Mouse (Mus musculus): ENCODE data around the gene Susd6.
A peak's percentile ranks its signal among the peaks of the same experiment; 100 is the strongest.

The Susd6 gene

DNA sequence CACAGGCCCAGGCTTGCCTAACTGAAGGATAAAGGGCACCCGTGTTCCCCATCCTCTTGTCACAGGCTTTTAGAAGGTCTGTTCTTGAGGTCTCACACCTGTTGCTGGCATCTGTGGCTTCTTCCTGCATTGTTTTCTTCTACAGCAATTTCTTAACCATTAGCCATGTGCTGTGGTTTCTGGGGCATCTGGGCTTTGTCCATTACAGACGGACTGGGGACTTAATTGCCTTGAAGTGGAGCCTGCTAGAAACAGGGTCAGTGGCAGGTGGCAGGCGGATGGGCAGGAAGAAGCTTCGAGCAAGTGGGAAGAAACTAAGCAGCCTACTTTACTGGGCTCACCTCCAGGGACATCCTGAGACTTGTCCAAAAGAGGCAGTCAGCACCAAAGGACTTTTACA lies 89.0 kb downstream of the Susd6 start:
- DNase-seq = no peak

- DNase-seq = no peak
These were observed 90.8 kb downstream of the Susd6 start for GRCm38 (mm10) chr12:80881121-80881520.

DNA sequence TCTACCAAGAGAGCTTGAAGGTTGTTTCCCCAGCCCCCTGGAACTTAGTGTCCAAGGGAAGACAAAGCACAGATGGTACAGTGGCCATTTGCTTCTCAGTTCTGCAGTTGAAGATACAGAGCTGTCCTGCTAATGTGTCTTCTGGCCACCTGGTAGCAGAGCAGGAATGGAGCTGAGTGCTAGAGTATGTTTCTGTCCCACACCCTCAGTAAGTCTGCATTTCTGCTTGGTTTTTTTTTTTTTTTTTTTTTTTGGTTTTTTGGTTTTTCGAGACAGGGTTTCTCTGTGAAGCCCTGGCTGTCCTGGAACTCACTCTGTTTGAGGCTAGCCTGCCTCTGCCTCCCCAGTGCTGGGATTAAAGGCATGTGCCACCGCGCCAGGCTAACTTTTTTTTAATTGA lies 93.0 kb downstream of the Susd6 start:
- DNase-seq = no peak

DNA sequence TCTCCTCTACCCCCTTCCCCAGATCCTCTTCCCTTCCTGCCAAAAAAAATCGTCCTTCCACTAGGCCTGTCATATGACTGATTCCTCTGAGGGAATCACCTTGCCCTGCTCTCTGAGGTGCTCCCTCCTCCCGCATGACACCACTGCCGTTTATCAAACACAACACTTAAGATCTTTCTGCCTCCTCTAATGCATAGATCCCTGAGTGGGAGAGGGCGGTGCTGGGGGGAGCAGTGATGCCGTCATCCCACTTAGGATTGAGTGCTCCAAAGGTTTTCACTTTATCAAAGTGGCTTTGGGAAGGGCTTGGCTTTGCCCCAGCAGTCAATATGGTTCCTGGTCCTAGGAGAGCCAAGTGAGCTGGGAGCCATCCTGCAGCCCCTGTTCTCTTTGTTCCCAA lies 93.6 kb downstream of the Susd6 start:
- DNase-seq = no peak

DNA sequence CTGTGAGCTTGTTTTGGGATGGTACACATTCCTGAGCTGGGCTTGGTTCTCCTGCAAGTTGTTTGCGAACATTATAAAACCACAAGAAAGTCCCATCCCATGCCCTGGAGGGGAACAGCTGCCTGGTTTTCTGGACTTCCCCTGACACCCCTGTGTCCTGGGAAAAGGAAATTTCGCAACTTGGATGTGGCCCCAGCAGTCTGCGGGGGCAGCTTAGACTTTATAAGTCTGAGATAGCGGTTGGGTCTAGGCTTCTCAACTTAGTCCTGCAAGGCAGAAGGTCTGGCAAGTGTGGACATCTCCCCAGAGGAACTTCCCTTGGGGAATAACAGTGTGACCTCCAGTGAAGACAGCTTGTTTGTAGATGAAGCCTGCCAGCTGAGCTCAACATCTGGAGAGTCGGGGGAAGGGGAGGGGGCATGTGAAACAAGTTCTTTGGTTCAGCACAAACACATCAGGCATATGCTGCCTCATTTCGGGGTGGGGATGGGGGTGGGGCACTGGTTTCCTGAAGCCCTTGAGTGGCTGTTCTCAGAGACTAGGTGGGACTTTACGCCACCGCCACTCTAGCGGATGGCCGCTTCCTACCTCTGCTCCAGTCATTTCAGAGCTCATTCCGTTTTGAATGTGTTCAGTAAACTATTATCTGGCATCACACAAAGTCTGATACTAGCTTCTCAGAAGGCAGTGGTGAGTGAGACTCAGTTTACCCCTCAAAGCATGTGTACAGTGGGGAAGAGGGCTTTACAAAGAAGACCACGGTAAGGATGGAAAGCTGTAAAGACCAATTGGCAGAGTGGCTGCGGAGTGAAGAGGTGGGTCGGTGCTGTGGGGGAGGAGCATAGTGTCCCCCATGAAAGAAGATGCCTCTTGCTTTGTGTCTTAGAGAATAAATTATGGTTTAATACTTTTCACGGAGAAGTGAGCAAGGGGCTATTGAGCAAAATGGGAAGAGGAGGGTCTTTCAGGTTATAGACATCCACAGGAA lies 95.3 kb downstream of the Susd6 start:
- DNase-seq = no peak

DNA sequence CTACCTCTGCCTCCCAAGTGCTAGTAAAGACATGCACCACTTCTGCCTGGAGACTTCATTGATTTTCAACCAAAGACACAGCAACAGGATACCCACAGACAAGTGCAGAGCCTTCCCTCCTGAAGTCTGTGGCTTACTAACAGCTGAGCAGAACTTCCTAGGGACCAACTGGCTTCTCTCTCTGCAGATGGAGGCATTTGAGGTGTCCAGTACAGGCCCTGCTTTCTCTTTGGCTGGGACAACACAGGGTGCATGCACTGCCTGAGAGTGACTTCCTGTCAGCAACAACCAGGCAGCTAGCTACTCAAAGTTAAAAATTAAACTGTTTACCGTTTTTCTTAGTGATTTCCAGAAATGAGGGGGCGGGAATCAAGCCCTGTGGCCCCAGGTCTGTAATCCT lies 96.7 kb downstream of the Susd6 start:
- DNase-seq = no peak

DNA sequence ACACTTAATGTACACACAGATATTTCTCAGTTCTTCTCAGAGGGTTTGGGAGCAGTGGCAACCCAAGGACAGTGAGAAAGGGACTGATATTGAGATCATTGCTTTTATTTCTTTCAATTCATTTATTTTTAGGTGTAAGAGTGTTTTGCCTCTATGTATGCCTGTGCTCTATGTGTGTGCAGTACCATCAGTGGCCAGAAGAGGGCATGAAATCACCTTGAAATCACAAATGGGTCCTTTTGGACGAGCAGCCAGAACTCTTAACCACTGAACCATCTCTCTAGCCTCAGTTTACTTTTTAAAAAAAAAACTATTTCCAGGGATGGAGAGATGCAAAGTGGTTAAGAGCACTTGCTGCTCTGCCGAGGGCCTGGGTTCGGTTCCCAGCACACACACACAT lies 99.0 kb downstream of the Susd6 start:
- DNase-seq = peak; percentile 23 to 36

DNA sequence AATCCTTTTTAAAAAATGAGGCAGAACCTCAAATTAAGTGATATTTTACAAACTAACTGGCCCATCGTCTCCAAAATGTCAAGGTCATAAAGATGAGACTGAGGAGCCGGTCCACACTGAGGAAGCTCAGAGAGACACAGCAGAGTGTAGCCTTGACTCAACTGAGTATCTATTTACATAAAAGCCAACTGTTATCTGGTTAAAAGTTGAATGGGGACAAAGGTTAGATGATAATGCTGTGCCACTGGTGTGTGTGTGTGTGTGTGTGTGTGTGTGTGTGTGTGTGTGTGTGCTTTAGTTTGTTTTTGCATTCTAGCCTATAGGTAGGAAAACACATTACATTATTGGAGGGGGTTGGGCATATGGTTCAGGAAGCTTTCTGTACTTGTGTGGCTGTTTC lies 100.8 kb downstream of the Susd6 start:
- no peak for DNase-seq

DNA sequence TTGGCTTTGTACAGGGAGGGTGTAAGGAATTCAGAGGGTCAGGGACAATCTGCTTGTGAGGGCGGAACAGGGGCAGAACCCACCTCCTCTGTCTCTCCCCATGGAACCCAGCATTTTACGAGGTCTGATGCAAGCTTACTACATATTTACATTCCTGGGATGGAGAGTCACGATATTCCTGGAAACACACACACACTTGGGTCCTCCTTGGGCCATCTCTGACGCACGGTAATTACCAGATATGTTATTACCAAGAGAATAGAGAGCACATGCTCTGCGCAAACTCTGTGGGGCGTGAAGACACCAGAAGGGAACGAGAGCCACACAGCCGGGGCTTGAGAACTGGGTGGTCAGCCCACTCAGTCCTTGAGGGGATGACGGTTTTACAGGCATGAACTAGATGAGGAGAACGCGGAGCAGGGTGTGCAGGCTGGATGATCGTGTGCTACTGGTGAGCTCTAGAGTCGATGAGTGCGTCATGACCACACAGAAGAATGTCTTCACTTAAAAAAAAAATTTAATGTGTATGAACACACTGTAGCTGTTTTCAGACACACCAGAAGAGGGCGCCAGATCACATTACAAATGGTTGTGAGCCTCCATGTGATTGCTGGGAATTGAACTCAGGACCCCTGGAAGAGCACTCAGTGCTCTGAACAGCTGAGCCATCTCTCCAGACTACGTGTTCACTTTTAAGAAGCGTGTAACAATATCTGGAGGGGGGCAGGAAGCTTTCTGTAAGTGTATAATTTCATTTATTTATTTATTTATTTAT lies 103.6 kb downstream of the Susd6 start:
- no peak for DNase-seq

GRCm38 (mm10) chr12:80894973-80895570 lies 104.8 kb downstream of the Susd6 start:
- peak; percentile 68 to 69 for DNase-seq

DNA sequence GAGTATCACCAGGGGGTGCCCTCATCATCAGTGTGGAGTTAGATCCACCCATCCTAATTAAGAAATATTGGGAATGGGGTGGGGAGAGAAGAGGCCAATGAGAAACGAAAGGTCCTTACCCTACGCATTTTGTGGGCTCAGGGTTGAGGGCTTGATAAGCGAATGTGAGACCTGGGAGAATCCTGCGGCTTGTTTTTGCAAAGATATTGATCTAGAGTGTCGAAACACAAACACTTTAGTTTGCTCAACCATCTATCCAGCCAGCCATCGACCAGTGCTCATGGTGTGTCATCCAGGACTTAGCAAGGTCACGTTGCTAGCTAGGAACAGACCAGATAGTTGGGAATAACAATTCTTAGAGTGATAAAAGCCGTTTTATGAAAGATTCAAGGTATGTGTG lies 119.3 kb downstream of the Susd6 start:
- DNase-seq = no peak

GRCm38 (mm10) chr12:80917764-80918163 lies 127.5 kb downstream of the Susd6 start:
- DNase-seq = peak; percentile 68 to 71

DNA sequence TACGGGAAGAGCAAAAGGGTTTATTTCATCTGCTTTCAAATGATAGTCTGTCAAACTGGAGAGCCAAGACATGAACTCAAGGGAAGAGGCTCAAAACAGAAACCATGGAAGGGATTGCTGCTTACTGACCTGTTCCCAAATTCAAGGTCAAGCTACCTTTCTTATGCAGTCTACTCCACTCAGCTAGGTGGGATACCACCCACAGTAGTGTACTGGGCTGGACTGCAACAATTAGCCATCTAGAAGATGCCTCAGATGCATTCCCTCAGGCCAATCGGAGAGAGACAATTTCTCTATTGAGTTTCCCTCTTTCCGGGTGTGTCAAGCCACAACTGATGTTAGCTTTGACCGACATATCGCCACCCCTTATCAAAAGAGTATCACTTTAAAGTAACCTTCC lies 131.0 kb downstream of the Susd6 start:
- no peak for DNase-seq

GRCm38 (mm10) chr12:80922869-80923268 lies 132.6 kb downstream of the Susd6 start:
- DNase-seq = no peak

- DNase-seq = no peak
These were observed 133.3 kb downstream of the Susd6 start for GRCm38 (mm10) chr12:80923602-80924001.

DNA sequence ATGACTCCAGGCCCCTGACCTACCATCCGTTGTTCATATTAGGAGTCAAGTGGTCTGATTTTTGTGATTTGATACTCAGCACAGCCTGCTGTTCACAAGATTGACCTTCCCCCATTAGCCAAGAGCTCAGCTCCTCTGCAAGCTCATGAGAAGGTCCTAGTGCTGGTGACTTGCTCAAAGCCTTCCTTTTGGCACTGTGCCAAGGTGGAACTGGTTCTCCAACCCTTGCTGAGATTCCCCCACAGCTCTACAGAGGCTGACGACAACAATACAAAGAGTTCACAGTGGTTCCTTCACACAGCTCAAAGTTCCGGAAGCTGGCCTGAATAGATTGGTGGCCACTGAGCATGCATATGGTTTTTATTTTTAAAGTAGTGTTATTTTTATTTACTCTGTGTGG lies 133.9 kb downstream of the Susd6 start:
- DNase-seq = no peak

GRCm38 (mm10) chr12:80925919-80926318 lies 135.6 kb downstream of the Susd6 start:
- DNase-seq = no peak

- DNase-seq = no peak
These were observed 136.2 kb downstream of the Susd6 start for GRCm38 (mm10) chr12:80926550-80926949.

GRCm38 (mm10) chr12:80927518-80927917 lies 137.2 kb downstream of the Susd6 start:
- DNase-seq = no peak

GRCm38 (mm10) chr12:80928881-80929280 lies 138.6 kb downstream of the Susd6 start:
- no peak for DNase-seq

- DNase-seq = no peak
These were observed 139.8 kb downstream of the Susd6 start for GRCm38 (mm10) chr12:80930141-80930540.
